Mouse (Mus musculus) G1E (cell line): ENCODE measurements around the gene Cdk14.

ENCODE experiments used
- CTCF ChIP-seq: IDR thresholded peaks from 2 replicates; pipeline ENCODE4 v1.5.1; 2012; ENCODE audit warnings: low read depth, low read length, inconsistent platforms, mixed read lengths
- GATA1 ChIP-seq: IDR thresholded peaks from 2 replicates; pipeline ENCODE4 v1.6.1; 2012; ENCODE audit warnings: borderline replicate concordance, low read length, inconsistent platforms, mixed read lengths
- GATA2 ChIP-seq: IDR thresholded peaks from 2 replicates; pipeline ENCODE4 v1.6.1; 2012; ENCODE audit warnings: low read depth, low read length, inconsistent platforms, borderline replicate concordance
- POLR2AphosphoS5 ChIP-seq: IDR thresholded peaks from 2 replicates; pipeline ENCODE4 v1.6.1; 2012; ENCODE audit warnings: low read depth, low read length, inconsistent platforms; ENCODE audit not compliant: insufficient replicate concordance
- TAL1 ChIP-seq: conservative IDR thresholded peaks from 2 replicates; pipeline ENCODE4 v1.6.1; 2012; ENCODE audit warnings: low read depth, low read length, inconsistent platforms, mixed read lengths

DNA sequence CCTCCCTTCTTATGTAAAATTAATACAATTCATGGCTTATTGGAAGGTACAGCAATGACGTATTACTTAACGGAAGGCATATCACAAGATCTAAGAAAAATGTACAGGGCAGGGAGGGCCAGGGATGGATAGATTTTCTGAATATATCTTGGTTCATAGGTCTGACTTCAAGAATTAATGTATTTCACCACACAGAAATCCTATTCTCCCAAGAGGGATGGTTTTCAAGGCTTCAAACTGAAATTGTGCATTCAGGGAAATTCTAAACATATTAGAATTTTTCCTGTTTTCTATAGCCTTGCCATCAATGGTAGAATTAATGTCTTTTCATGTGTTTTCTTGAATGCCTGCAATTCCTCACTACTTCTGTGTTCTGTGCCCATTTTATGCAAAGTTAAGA is 593.2 kb downstream of the Cdk14 start:
- no peak for TF ChIP-seq GATA1
- TF ChIP-seq CTCF = no peak
- no peak for TF ChIP-seq POLR2AphosphoS5
- TF ChIP-seq GATA2 = no peak
- TF ChIP-seq TAL1 = no peak
